Comparison of ENCODE assay signal across 14 mouse cellular contexts in the genomic region with DNA sequence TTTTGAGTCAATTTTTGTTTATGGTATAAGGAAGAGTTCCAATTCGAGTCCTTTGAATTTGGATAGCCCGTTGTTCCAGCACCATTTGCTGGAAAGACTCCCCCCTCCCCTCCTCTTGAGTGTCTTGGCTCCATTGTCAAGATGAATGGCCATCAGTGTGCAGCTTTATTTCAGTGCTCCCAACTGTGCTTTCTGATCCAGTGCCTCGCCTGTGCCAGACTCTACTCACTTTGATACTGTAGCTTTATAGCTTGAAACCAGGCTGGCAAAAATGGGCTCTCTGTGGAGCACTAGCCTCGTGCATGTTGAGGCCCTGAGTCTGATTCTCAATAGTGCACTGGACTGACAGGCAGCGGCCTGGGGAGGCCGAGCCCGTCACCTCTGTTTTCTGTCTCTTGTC. TPM values are rescaled to one million over a fixed set of nuclear protein-coding genes. Genes with fewer than 3 reads are reported as not detected.
DNase-seq lines count a peak whose midpoint lies in the region; ATAC-seq lines count a peak whose summit lies in the region.
"Had no signal": no experiment of that assay in that cellular context is flagged by ENCODE, and none has a peak within 500 bp of the region (broad histone marks: within the 10 kb centered on the region; RNA-seq: fewer than 3 reads in every experiment).

No protein-coding gene starts in this region.

- H3K36me3 ChIP-seq in heart, embryonic 16.5 days (ENCODE audit: control insufficient read depth, insufficient read depth): no peaks in the 10 kb centered on the region
- H3K36me3 ChIP-seq in heart, embryonic 11.5 days (ENCODE audit: control insufficient read depth, insufficient read depth, low read length): no peaks in the 10 kb centered on the region
- H3K36me3 ChIP-seq in forebrain, embryonic 16.5 days (ENCODE audit: control insufficient read depth, insufficient read depth): no peaks in the 10 kb centered on the region
- no peaks in the 10 kb centered on the region for H3K36me3 ChIP-seq in neural tube, embryonic 14.5 days (ENCODE audit: control insufficient read depth, insufficient read depth, low read length)

- H3K4me1 ChIP-seq in heart, embryonic 16.5 days (ENCODE audit: control insufficient read depth, insufficient read depth, low read length): peaks cover 23% of the 10 kb centered on the region
- peaks cover 28% of the 10 kb centered on the region for H3K4me1 ChIP-seq in heart, embryonic 11.5 days (ENCODE audit: control insufficient read depth, insufficient read depth, low read length)
- peaks cover 37% of the 10 kb centered on the region for H3K4me1 ChIP-seq in forebrain, embryonic 16.5 days (replicated peaks; ENCODE audit: control insufficient read depth, insufficient read depth, low read length)
- peaks cover 27% of the 10 kb centered on the region for H3K4me1 ChIP-seq in neural tube, embryonic 14.5 days (ENCODE audit: control insufficient read depth, insufficient read depth, low read length)

- ATAC-seq in heart, embryonic 16.5 days (replicated peaks; ENCODE audit: extremely low read depth, insufficient read depth, low FRiP score): no peak
- ATAC-seq in heart, embryonic 11.5 days (replicated peaks; ENCODE audit: insufficient number of reproducible peaks, low FRiP score, low TSS enrichment): no peak
- ATAC-seq in forebrain, embryonic 16.5 days: peak; percentile 72
- peak; percentile 67; the same call in 1 of the 2 replicates for ATAC-seq in neural tube, embryonic 14.5 days (ENCODE audit: low read depth)
- no peak for ATAC-seq in megakaryocyte-erythroid progenitor cell, adult 5-6 weeks (replicated peaks; ENCODE audit: low FRiP score, low TSS enrichment, poor library complexity, severe bottlenecking)

- DNase-seq in lung, postnatal 10 days: peak; percentile 25
- DNase-seq in lung, postnatal 25 days (ENCODE audit: low spot score): no peak
- no peak for DNase-seq in urinary bladder, adult 2 months (ENCODE audit: low spot score)
- DNase-seq: heart, adult 2 months; kidney, postnatal 10 days; liver; thymus, adult 2 months had no signal

- H3K27me3 ChIP-seq in heart, embryonic 16.5 days (ENCODE audit: control insufficient read depth, insufficient read depth, low read length): no peaks in the 10 kb centered on the region
- H3K27me3 ChIP-seq in heart, embryonic 11.5 days (ENCODE audit: control insufficient read depth, insufficient read depth, low read length): no peaks in the 10 kb centered on the region
- H3K27me3 ChIP-seq in forebrain, embryonic 16.5 days (replicated peaks; ENCODE audit: control insufficient read depth, insufficient read depth, low read length): no peaks in the 10 kb centered on the region
- H3K27me3 ChIP-seq in neural tube, embryonic 14.5 days (ENCODE audit: control insufficient read depth, insufficient read depth, low read length): no peaks in the 10 kb centered on the region
- H3K27me3 ChIP-seq: CH12.LX had no signal

- no peaks in the 10 kb centered on the region for H3K9me3 ChIP-seq in heart, embryonic 16.5 days (replicated peaks; ENCODE audit: control insufficient read depth, low read length)
- no peaks in the 10 kb centered on the region for H3K9me3 ChIP-seq in heart, embryonic 11.5 days (replicated peaks; ENCODE audit: control insufficient read depth, low read length)
- no peaks in the 10 kb centered on the region for H3K9me3 ChIP-seq in forebrain, embryonic 16.5 days (ENCODE audit: control insufficient read depth, low read length)
- no peaks in the 10 kb centered on the region for H3K9me3 ChIP-seq in neural tube, embryonic 14.5 days (ENCODE audit: control insufficient read depth, low read length)

- 61% methylated on average over 7 of the region's 7 CpGs for WGBS in heart, embryonic 16.5 days
- 50% methylated on average over 7 of the region's 7 CpGs for WGBS in heart, embryonic 11.5 days (ENCODE audit: insufficient replicate concordance)
- 20% methylated on average over 7 of the region's 7 CpGs for WGBS in forebrain, embryonic 16.5 days
- WGBS in neural tube, embryonic 14.5 days: 11% methylated on average over 7 of the region's 7 CpGs

- no peak overlapping the region for H3K4me2 ChIP-seq in heart, embryonic 16.5 days (ENCODE audit: low read depth, low read length)
- H3K4me2 ChIP-seq in heart, embryonic 11.5 days: no peak overlapping the region
- H3K4me2 ChIP-seq in forebrain, embryonic 16.5 days (ENCODE audit: low read length): no peak overlapping the region
- H3K4me2 ChIP-seq in neural tube, embryonic 14.5 days (ENCODE audit: low read depth, low read length): no peak overlapping the region

- H3K9ac ChIP-seq in heart, embryonic 16.5 days (ENCODE audit: low read length): no peak overlapping the region
- no peak overlapping the region for H3K9ac ChIP-seq in heart, embryonic 11.5 days (ENCODE audit: low read depth, low read length)
- H3K9ac ChIP-seq in forebrain, embryonic 16.5 days (replicated peaks; ENCODE audit: low read depth, low read length): no peak overlapping the region
- no peak overlapping the region for H3K9ac ChIP-seq in neural tube, embryonic 14.5 days (replicated peaks; ENCODE audit: low read depth, low read length)

- no peak overlapping the region for H3K4me3 ChIP-seq in heart, embryonic 16.5 days (ENCODE audit: low read length)
- H3K4me3 ChIP-seq in heart, embryonic 11.5 days (ENCODE audit: low read depth, low read length): no peak overlapping the region
- no peak overlapping the region for H3K4me3 ChIP-seq in forebrain, embryonic 16.5 days (replicated peaks; ENCODE audit: low read length)
- no peak overlapping the region for H3K4me3 ChIP-seq in neural tube, embryonic 14.5 days (ENCODE audit: low read depth, low read length)
- H3K4me3 ChIP-seq: erythroblast, embryonic 14.5 days; heart, adult 2 months had no signal

- H3K27ac ChIP-seq in heart, embryonic 16.5 days (ENCODE audit: low read length): peak overlapping the region; percentile 52; the same call in 1 of the 2 replicates
- H3K27ac ChIP-seq in heart, embryonic 11.5 days (ENCODE audit: low read depth, low read length): no peak overlapping the region
- H3K27ac ChIP-seq in forebrain, embryonic 16.5 days (ENCODE audit: low read length): peak overlapping the region; percentile 56
- 0 out of 2 replicates have a peak overlapping the region, but pooled peaks have one; percentile 17 for H3K27ac ChIP-seq in neural tube, embryonic 14.5 days (ENCODE audit: low read depth, low read length)
- H3K27ac ChIP-seq: heart, adult 2 months had no signal

RNA-seq across cellular contexts. Expression of gene Sufu, which starts 50.4 kb away (rescaled TPM):
- polyA plus RNA-seq in heart, embryonic 16.5 days (2015; fragmentation: Nextera tagmentation; extraction: Ambion mirVana): 17.6 and 18.8 TPM in 2 replicates
- polyA plus RNA-seq in heart, embryonic 11.5 days (2014; fragmentation: Nextera tagmentation; extraction: Ambion mirVana): 21.5 and 24.4 TPM in 2 replicates
- polyA plus RNA-seq in forebrain, embryonic 16.5 days (2015; fragmentation: Nextera tagmentation; extraction: Ambion mirVana): 26.4 and 32.3 TPM in 2 replicates
- polyA plus RNA-seq in neural tube, embryonic 14.5 days (2014; fragmentation: Nextera tagmentation; extraction: Ambion mirVana): 20.2 and 24.9 TPM in 2 replicates
- 16.3 and 19.9 TPM in 2 replicates for total RNA-seq in megakaryocyte-erythroid progenitor cell, adult 5-6 weeks (2014; fragmentation: Nextera tagmentation)
- total RNA-seq in megakaryocyte-erythroid progenitor cell, adult 5-6 weeks (2017): 4.5 and 7.4 TPM in 2 replicates
- polyA plus RNA-seq in urinary bladder, adult 2 months (2012; rRNA removed): 15.5 and 19.7 TPM in 2 replicates

RNA-seq across cellular contexts. Expression of gene Actr1a, which starts 51.6 kb away (rescaled TPM):
- polyA plus RNA-seq in heart, embryonic 16.5 days (2015; fragmentation: Nextera tagmentation; extraction: Ambion mirVana): 126 and 130 TPM in 2 replicates
- 112 and 130 TPM in 2 replicates for polyA plus RNA-seq in heart, embryonic 11.5 days (2014; fragmentation: Nextera tagmentation; extraction: Ambion mirVana)
- 400 and 401 TPM in 2 replicates for polyA plus RNA-seq in forebrain, embryonic 16.5 days (2015; fragmentation: Nextera tagmentation; extraction: Ambion mirVana)
- 320 and 344 TPM in 2 replicates for polyA plus RNA-seq in neural tube, embryonic 14.5 days (2014; fragmentation: Nextera tagmentation; extraction: Ambion mirVana)
- 86.5 and 93.6 TPM in 2 replicates for total RNA-seq in megakaryocyte-erythroid progenitor cell, adult 5-6 weeks (2014; fragmentation: Nextera tagmentation)
- total RNA-seq in megakaryocyte-erythroid progenitor cell, adult 5-6 weeks (2017): 67.5 and 90.5 TPM in 2 replicates
- 99.3 and 101 TPM in 2 replicates for polyA plus RNA-seq in urinary bladder, adult 2 months (2012; rRNA removed)

RNA-seq across cellular contexts. Expression of gene Trim8, which starts 54.4 kb away (rescaled TPM):
- polyA plus RNA-seq in heart, embryonic 16.5 days (2015; fragmentation: Nextera tagmentation; extraction: Ambion mirVana): 17.0 and 19.4 TPM in 2 replicates
- 18.0 and 18.6 TPM in 2 replicates for polyA plus RNA-seq in heart, embryonic 11.5 days (2014; fragmentation: Nextera tagmentation; extraction: Ambion mirVana)
- 24.5 and 27.7 TPM in 2 replicates for polyA plus RNA-seq in forebrain, embryonic 16.5 days (2015; fragmentation: Nextera tagmentation; extraction: Ambion mirVana)
- 32.2 and 37.5 TPM in 2 replicates for polyA plus RNA-seq in neural tube, embryonic 14.5 days (2014; fragmentation: Nextera tagmentation; extraction: Ambion mirVana)
- total RNA-seq in megakaryocyte-erythroid progenitor cell, adult 5-6 weeks (2014; fragmentation: Nextera tagmentation): 20.8 and 22.3 TPM in 2 replicates
- 9.9 and 18.2 TPM in 2 replicates for total RNA-seq in megakaryocyte-erythroid progenitor cell, adult 5-6 weeks (2017)
- 17.2 and 25.2 TPM in 2 replicates for polyA plus RNA-seq in urinary bladder, adult 2 months (2012; rRNA removed)

Comparison
In these comparisons a context has a peak if more than half of its experiments do, and no peak if none do; other contexts are left out.
1. ATAC-seq: peak in forebrain, embryonic 16.5 days (single experiment) and neural tube, embryonic 14.5 days (single experiment); none in heart, embryonic 16.5 days (single experiment), heart, embryonic 11.5 days (single experiment) and megakaryocyte-erythroid progenitor cell, adult 5-6 weeks (single experiment).